Mouse (Mus musculus): ENCODE measurements at regions not wholly inside any gene's neighbourhood (a gene's known extent, or its start where the extent isn't known, plus 50 kb on each side); places are given as distances from the start of the nearest gene placed in this dataset.

DNA sequence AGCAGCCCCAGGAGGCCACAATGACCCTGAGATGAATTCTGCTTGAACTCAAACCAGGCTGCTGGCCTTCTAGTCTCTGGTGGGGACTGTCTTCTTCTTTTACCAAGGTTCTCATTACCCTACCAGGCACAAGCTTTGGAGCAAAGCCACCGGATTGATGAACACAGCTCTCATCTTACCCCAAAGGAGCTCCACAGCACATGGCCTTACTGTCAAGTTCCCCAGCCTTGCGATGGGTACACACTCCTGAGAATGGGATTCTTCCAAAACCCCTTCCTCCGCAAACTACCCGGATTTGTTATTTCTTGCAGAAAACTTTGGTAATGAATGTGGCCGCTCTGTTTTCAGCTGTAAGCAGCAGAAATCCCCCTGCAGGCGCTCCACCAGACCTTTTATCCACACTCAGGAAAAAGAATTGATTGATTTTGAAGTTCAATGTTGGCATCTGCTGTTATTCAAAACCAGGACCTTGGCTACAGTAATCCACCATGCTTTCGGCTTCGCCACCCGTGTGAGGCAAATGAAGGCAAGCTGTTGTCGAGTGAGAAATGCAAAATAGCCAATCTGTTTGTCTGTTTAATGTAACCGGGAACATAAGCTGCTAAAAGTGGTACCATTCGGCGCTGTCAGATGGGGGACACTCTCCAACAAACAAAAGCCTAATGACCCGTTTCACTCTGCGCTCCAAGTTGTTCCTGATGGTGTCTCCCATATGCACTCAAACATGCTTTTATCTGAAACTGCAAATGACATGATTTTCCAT is 278.9 kb downstream of the Maf start:
- no peak overlapping the region for H3K27ac ChIP-seq (replicated peaks; ENCODE audit: low read depth, low read length)
- no peak overlapping the region for H3K9ac ChIP-seq (ENCODE audit: low read depth, low read length, severe bottlenecking)
- H3K4me2 ChIP-seq (replicated peaks; ENCODE audit: low read depth, low read length, severe bottlenecking) = no peak overlapping the region
- ATAC-seq (ENCODE audit: low FRiP score, low read depth) (no peak), DNase-seq (ENCODE audit: low spot score) (no peak)
- peaks cover 6% of the 10 kb centered on the region; the same call in 1 of the 2 replicates for H3K4me1 ChIP-seq (ENCODE audit: control insufficient read depth, insufficient read depth, low read length)
- H3K9me3 ChIP-seq (ENCODE audit: control insufficient read depth, low read length) = no peaks in the 10 kb centered on the region
- no peaks in the 10 kb centered on the region for H3K36me3 ChIP-seq (ENCODE audit: control insufficient read depth, insufficient read depth, low read length)
- no peak overlapping the region for H3K4me3 ChIP-seq (replicated peaks; ENCODE audit: low read length)
- TF ChIP-seq POLR2A (IDR thresholded peaks at IDR 0.05; ENCODE audit: borderline replicate concordance, extremely low read depth, insufficient read depth, insufficient read length) = no peak
- no peaks in the 10 kb centered on the region for H3K27me3 ChIP-seq (ENCODE audit: control insufficient read depth, insufficient read depth, low read length)
- 68% methylated on average over 15 of the region's 15 CpGs for WGBS

DNA sequence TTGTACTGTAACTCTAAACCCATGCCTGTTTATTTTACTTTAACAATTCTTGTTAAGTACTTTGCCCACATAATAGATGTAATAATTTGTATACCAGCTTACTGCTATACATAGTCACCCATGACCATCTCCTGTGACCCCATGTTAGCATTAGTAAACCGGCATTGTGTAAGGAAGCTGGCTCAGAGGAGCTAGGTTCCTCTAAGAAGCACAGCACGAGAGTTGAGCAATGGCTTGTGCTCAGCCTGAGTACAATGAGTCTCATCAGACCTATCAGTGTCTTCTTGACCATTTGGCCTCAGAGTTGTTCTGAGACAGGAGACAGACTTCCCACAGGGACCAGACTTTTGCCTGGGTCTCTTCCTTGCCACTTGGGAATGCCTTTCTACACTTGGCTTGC is 279.6 kb downstream of the Maf start:
- Histone ChIP-seq H3K36me3 (ENCODE audit: control insufficient read depth, insufficient read depth, low read length) (no peaks in the 10 kb centered on the region), H3K4me3 (replicated peaks; ENCODE audit: low read length) (no peak overlapping the region), H3K9ac (ENCODE audit: low read depth, low read length, severe bottlenecking) (no peak overlapping the region), H3K9me3 (ENCODE audit: control insufficient read depth, low read length) (no peaks in the 10 kb centered on the region), H3K27ac (replicated peaks; ENCODE audit: low read depth, low read length) (no peak overlapping the region), H3K4me1 (ENCODE audit: control insufficient read depth, insufficient read depth, low read length) (peaks cover 6% of the 10 kb centered on the region; the same call in 1 of the 2 replicates), H3K27me3 (ENCODE audit: control insufficient read depth, insufficient read depth, low read length) (no peaks in the 10 kb centered on the region), H3K4me2 (replicated peaks; ENCODE audit: low read depth, low read length, severe bottlenecking) (no peak overlapping the region)
- 71% methylated on average over 2 of the region's 2 CpGs for WGBS
- no peak for ATAC-seq (ENCODE audit: low FRiP score, low read depth)
- TF ChIP-seq POLR2A (IDR thresholded peaks at IDR 0.05; ENCODE audit: borderline replicate concordance, extremely low read depth, insufficient read depth, insufficient read length) = no peak
- no peak for DNase-seq (ENCODE audit: low spot score)

DNA sequence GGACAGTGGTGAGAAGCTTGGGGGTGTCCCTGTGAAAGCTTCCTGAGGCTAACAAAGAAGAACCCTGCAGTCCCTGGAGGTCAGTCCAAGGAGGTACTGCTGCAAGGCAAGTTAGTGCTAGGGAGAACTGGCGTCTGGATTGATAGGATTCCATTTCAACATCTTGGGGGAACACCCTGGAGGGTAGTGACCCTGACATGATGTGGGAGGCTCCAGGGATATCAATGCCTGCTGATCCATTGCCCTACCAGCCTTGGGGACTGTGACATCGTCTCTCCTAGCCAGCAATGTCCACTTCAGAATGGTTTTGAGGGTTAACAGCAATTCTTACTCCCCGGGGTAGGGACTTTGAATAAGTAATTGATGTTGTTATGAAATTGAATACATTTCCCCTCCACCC is 280.1 kb downstream of the Maf start:
- DNase-seq (ENCODE audit: low spot score) (no peak), ATAC-seq (ENCODE audit: low FRiP score, low read depth) (no peak)
- H3K4me1 ChIP-seq (ENCODE audit: control insufficient read depth, insufficient read depth, low read length) = peaks cover 6% of the 10 kb centered on the region; the same call in 1 of the 2 replicates
- 80% methylated on average over 3 of the region's 3 CpGs for WGBS
- TF ChIP-seq POLR2A (IDR thresholded peaks at IDR 0.05; ENCODE audit: borderline replicate concordance, extremely low read depth, insufficient read depth, insufficient read length) = no peak
- H3K36me3 ChIP-seq (ENCODE audit: control insufficient read depth, insufficient read depth, low read length) = no peaks in the 10 kb centered on the region
- no peak overlapping the region for H3K27ac ChIP-seq (replicated peaks; ENCODE audit: low read depth, low read length)
- no peak overlapping the region for H3K4me2 ChIP-seq (replicated peaks; ENCODE audit: low read depth, low read length, severe bottlenecking)
- no peaks in the 10 kb centered on the region for H3K9me3 ChIP-seq (ENCODE audit: control insufficient read depth, low read length)
- no peak overlapping the region for H3K9ac ChIP-seq (ENCODE audit: low read depth, low read length, severe bottlenecking)
- no peak overlapping the region for H3K4me3 ChIP-seq (replicated peaks; ENCODE audit: low read length)
- H3K27me3 ChIP-seq (ENCODE audit: control insufficient read depth, insufficient read depth, low read length) = no peaks in the 10 kb centered on the region

DNA sequence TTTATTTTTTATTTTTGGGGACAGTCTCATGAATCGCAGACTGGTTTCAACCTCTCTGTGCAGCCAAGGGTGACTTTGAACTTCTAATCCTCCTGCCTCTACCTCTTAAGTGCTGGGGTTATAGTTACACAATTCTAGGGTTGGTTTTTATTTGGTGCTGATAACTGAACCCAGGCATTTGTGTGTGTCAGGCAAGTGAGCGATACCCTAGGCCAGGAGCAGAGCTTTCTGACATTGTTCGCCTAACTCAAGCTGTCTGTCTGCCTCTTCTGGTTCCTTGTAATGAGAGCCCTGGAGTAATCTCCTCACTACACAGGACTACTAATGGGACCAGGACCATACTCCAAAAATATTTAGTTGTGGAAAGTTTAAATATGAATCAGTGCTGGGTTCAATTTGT is 281.1 kb downstream of the Maf start:
- Histone ChIP-seq H3K27ac (replicated peaks; ENCODE audit: low read depth, low read length) (no peak overlapping the region), H3K4me2 (replicated peaks; ENCODE audit: low read depth, low read length, severe bottlenecking) (no peak overlapping the region), H3K4me1 (ENCODE audit: control insufficient read depth, insufficient read depth, low read length) (peaks cover 4% of the 10 kb centered on the region; the same call in 1 of the 2 replicates), H3K27me3 (ENCODE audit: control insufficient read depth, insufficient read depth, low read length) (no peaks in the 10 kb centered on the region), H3K36me3 (ENCODE audit: control insufficient read depth, insufficient read depth, low read length) (no peaks in the 10 kb centered on the region), H3K9me3 (ENCODE audit: control insufficient read depth, low read length) (no peaks in the 10 kb centered on the region), H3K9ac (ENCODE audit: low read depth, low read length, severe bottlenecking) (no peak overlapping the region), H3K4me3 (replicated peaks; ENCODE audit: low read length) (no peak overlapping the region)
- 76% methylated on average over 3 of the region's 3 CpGs for WGBS
- TF ChIP-seq POLR2A (IDR thresholded peaks at IDR 0.05; ENCODE audit: borderline replicate concordance, extremely low read depth, insufficient read depth, insufficient read length) = no peak
- DNase-seq (ENCODE audit: low spot score) = no peak
- ATAC-seq (ENCODE audit: low FRiP score, low read depth) = no peak

DNA sequence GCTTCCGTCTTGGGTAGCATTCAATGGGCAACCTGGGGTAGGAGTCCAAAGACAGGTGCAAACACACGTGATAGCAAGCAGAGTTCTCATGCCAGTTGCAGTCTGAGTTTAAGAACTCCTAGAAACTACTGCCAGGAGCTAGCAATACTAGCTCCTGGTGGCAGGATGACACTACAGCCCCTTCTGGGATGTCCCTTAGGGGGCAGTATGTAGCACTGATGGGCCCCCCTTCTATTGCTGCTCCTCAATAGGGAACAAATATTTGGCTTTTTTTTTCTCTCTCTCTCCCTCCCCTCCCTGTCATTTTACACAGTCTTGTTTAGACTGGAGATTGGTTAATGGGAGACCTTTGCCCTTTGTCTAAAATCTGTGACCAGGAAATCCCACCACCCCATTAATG is 282.2 kb downstream of the Maf start:
- Histone ChIP-seq H3K36me3 (ENCODE audit: control insufficient read depth, insufficient read depth, low read length) (no peaks in the 10 kb centered on the region), H3K27me3 (ENCODE audit: control insufficient read depth, insufficient read depth, low read length) (no peaks in the 10 kb centered on the region), H3K4me3 (replicated peaks; ENCODE audit: low read length) (no peak overlapping the region), H3K4me1 (ENCODE audit: control insufficient read depth, insufficient read depth, low read length) (no peaks in the 10 kb centered on the region), H3K9ac (ENCODE audit: low read depth, low read length, severe bottlenecking) (no peak overlapping the region), H3K9me3 (ENCODE audit: control insufficient read depth, low read length) (no peaks in the 10 kb centered on the region), H3K27ac (replicated peaks; ENCODE audit: low read depth, low read length) (no peak overlapping the region), H3K4me2 (replicated peaks; ENCODE audit: low read depth, low read length, severe bottlenecking) (no peak overlapping the region)
- no peak for DNase-seq (ENCODE audit: low spot score)
- no peak for TF ChIP-seq POLR2A (IDR thresholded peaks at IDR 0.05; ENCODE audit: borderline replicate concordance, extremely low read depth, insufficient read depth, insufficient read length)
- no peak for ATAC-seq (ENCODE audit: low FRiP score, low read depth)
- 86% methylated on average over 2 of the region's 2 CpGs for WGBS

All from limb, embryonic 14.5 days (tissue).